In genomic region chr2:159592841-159593240, GRCm38 (mm10) we compare ENCODE assay signal across 19 mouse cellular contexts.
DNase-seq lines count a peak whose midpoint lies in the region; ATAC-seq and TF ChIP-seq lines count a peak whose summit lies in the region.
"Had no signal": no experiment of that assay in that cellular context is flagged by ENCODE, and none has a peak within 500 bp of the region (broad histone marks: within the 10 kb centered on the region; RNA-seq: fewer than 3 reads in every experiment).

No protein-coding gene starts in this region.

- H3K4me1 ChIP-seq in liver, adult 2 months (ENCODE audit: control insufficient read depth, insufficient read depth, low read length) = no peaks in the 10 kb centered on the region
- H3K4me1 ChIP-seq in liver, embryonic 11.5 days (replicated peaks; ENCODE audit: control insufficient read depth, insufficient read depth, low read length) = no peaks in the 10 kb centered on the region
- no peaks in the 10 kb centered on the region for H3K4me1 ChIP-seq in hindbrain, embryonic 11.5 days (replicated peaks; ENCODE audit: control insufficient read depth, insufficient read depth, low read length)
- H3K4me1 ChIP-seq in intestine, embryonic 15.5 days (replicated peaks) = no peaks in the 10 kb centered on the region
- H3K4me1 ChIP-seq: embryonic facial prominence, embryonic 13.5 days; limb, embryonic 15.5 days; neural tube, embryonic 13.5 days had no signal

- no peak overlapping the region for H3K4me3 ChIP-seq in liver, adult 2 months (ENCODE audit: insufficient read depth, low read depth, low read length)
- no peak overlapping the region for H3K4me3 ChIP-seq in liver, embryonic 11.5 days (ENCODE audit: low read depth, low read length)
- H3K4me3 ChIP-seq in hindbrain, embryonic 11.5 days (ENCODE audit: low read depth, low read length) = no peak overlapping the region
- H3K4me3 ChIP-seq in intestine, embryonic 15.5 days (replicated peaks) = no peak overlapping the region
- H3K4me3 ChIP-seq: embryonic facial prominence, embryonic 13.5 days; limb, embryonic 15.5 days; neural tube, embryonic 13.5 days had no signal

- H3K9me3 ChIP-seq in liver, embryonic 11.5 days (ENCODE audit: control insufficient read depth, low read length) = no peaks in the 10 kb centered on the region
- no peaks in the 10 kb centered on the region for H3K9me3 ChIP-seq in hindbrain, embryonic 11.5 days (ENCODE audit: control insufficient read depth, low read length)
- no peaks in the 10 kb centered on the region for H3K9me3 ChIP-seq in intestine, embryonic 15.5 days
- H3K9me3 ChIP-seq: embryonic facial prominence, embryonic 13.5 days; limb, embryonic 15.5 days; neural tube, embryonic 13.5 days had no signal

- H3K27me3 ChIP-seq in liver, adult 2 months (ENCODE audit: control insufficient read depth, insufficient read depth, low read length) = no peaks in the 10 kb centered on the region
- H3K27me3 ChIP-seq in liver, embryonic 11.5 days (replicated peaks; ENCODE audit: control insufficient read depth, insufficient read depth, low read length) = no peaks in the 10 kb centered on the region
- no peaks in the 10 kb centered on the region for H3K27me3 ChIP-seq in hindbrain, embryonic 11.5 days (ENCODE audit: control insufficient read depth, insufficient read depth, low read length)
- H3K27me3 ChIP-seq in intestine, embryonic 15.5 days (replicated peaks) = no peaks in the 10 kb centered on the region
- H3K27me3 ChIP-seq: embryonic facial prominence, embryonic 13.5 days; limb, embryonic 15.5 days; neural tube, embryonic 13.5 days had no signal

- no peak overlapping the region for H3K27ac ChIP-seq in liver, adult 2 months (replicated peaks; ENCODE audit: insufficient read depth, low read depth, low read length)
- no peak overlapping the region for H3K27ac ChIP-seq in liver, embryonic 11.5 days (ENCODE audit: low read depth, low read length)
- H3K27ac ChIP-seq in hindbrain, embryonic 11.5 days (ENCODE audit: low read depth, low read length) = no peak overlapping the region
- H3K27ac ChIP-seq in intestine, embryonic 15.5 days = no peak overlapping the region
- H3K27ac ChIP-seq: embryonic facial prominence, embryonic 13.5 days; limb, embryonic 15.5 days; macrophage; neural tube, embryonic 13.5 days had no signal

- no peak overlapping the region for H3K9ac ChIP-seq in liver, adult 2 months (ENCODE audit: low read depth, low read length)
- no peak overlapping the region for H3K9ac ChIP-seq in liver, embryonic 11.5 days (ENCODE audit: low read depth, low read length)
- no peak overlapping the region for H3K9ac ChIP-seq in hindbrain, embryonic 11.5 days (ENCODE audit: low read depth, low read length)
- H3K9ac ChIP-seq in intestine, embryonic 15.5 days = no peak overlapping the region
- H3K9ac ChIP-seq: embryonic facial prominence, embryonic 13.5 days; forebrain, postnatal 0 days; limb, embryonic 15.5 days; neural tube, embryonic 13.5 days had no signal

- no peak overlapping the region for H3K4me2 ChIP-seq in liver, embryonic 11.5 days
- H3K4me2 ChIP-seq in hindbrain, embryonic 11.5 days (replicated peaks; ENCODE audit: low read depth, low read length) = no peak overlapping the region
- H3K4me2 ChIP-seq in intestine, embryonic 15.5 days (replicated peaks) = no peak overlapping the region
- H3K4me2 ChIP-seq: embryonic facial prominence, embryonic 13.5 days; limb, embryonic 15.5 days; midbrain, embryonic 11.5 days; neural tube, embryonic 13.5 days had no signal

- no peak for ATAC-seq in liver, embryonic 11.5 days (replicated peaks; ENCODE audit: low FRiP score)
- ATAC-seq in hindbrain, embryonic 11.5 days (ENCODE audit: low FRiP score) = no peak
- no peak for ATAC-seq in intestine, embryonic 15.5 days
- ATAC-seq: CD4-positive, CD25-positive, alpha-beta regulatory T cell, adult 4 months; forebrain, postnatal 0 days had no signal

- TF ChIP-seq POLR2A in liver, adult 2 months (IDR thresholded peaks at IDR 0.05; ENCODE audit: extremely low read depth, insufficient read depth, low read length) = no peak

- TF ChIP-seq CTCF in liver, adult 2 months (IDR thresholded peaks at IDR 0.05; ENCODE audit: low read depth, low read length) = no peak

- no peaks in the 10 kb centered on the region for H3K79me2 ChIP-seq in liver, adult 2 months (ENCODE audit: control insufficient read depth, insufficient read depth, low read length)

- WGBS in liver, adult 2 months = 30% methylated on average over 5 of the region's 5 CpGs
- WGBS in liver, embryonic 11.5 days = 43% methylated on average over 5 of the region's 5 CpGs
- 72% methylated on average over 5 of the region's 5 CpGs for WGBS in hindbrain, embryonic 11.5 days
- WGBS in intestine, embryonic 15.5 days = 49% methylated on average over 5 of the region's 5 CpGs

- H3K36me3 ChIP-seq in liver, adult 2 months (ENCODE audit: control insufficient read depth, insufficient read depth, low read length) = no peaks in the 10 kb centered on the region
- H3K36me3 ChIP-seq in liver, embryonic 11.5 days (ENCODE audit: control insufficient read depth, insufficient read depth, low read length) = no peaks in the 10 kb centered on the region
- no peaks in the 10 kb centered on the region for H3K36me3 ChIP-seq in hindbrain, embryonic 11.5 days (ENCODE audit: control insufficient read depth, insufficient read depth, low read length)
- no peaks in the 10 kb centered on the region for H3K36me3 ChIP-seq in intestine, embryonic 15.5 days
- H3K36me3 ChIP-seq: embryonic facial prominence, embryonic 13.5 days; G1E; limb, embryonic 15.5 days; neural tube, embryonic 13.5 days had no signal

- DNase-seq in adrenal gland, adult (ENCODE audit: inconsistent age in 2 of 2, low spot score in 1 of 2) = peak; percentile 66 to 85
- no peak for DNase-seq in adrenal gland, postnatal 4 days (ENCODE audit: low spot score in 2 of 2)
- DNase-seq in liver, adult 2 months (ENCODE audit: extremely low read depth, low read depth, low spot score) = peak; percentile 14
- DNase-seq in liver, embryonic 11.5 days (ENCODE audit: low spot score) = no peak
- peak; percentile 44 to 60 for DNase-seq in heart, adult 9 months (ENCODE audit: low spot score in 2 of 2)
- DNase-seq in lung, postnatal 25 days (ENCODE audit: low spot score) = peak; percentile 7
- no peak for DNase-seq in hindbrain, embryonic 11.5 days (ENCODE audit: low spot score)
- DNase-seq: forebrain, postnatal 0 days; kidney, adult 2 months; right cerebral cortex, postnatal 25 days; thymus, postnatal 36 days had no signal

Comparison
In these comparisons a context has a peak if more than half of its experiments do, and no peak if none do; other contexts are left out.
1. DNase-seq: peak in adrenal gland, adult (2 of 2), liver, adult 2 months (single experiment), heart, adult 9 months (2 of 2) and lung, postnatal 25 days (single experiment); none in adrenal gland, postnatal 4 days (0 of 2), liver, embryonic 11.5 days (single experiment) and hindbrain, embryonic 11.5 days (single experiment).